Mouse (Mus musculus) gastrocnemius, adult 8-10 months (tissue): ENCODE measurements at regions not wholly inside any gene's neighbourhood (a gene's known extent, or its start where the extent isn't known, plus 50 kb on each side); places are given as distances from the start of the nearest gene placed in this dataset.

Experiments used
- DNase-seq, 2 experiments: peaks; one replicate each; pipeline ENCODE4 v3.0.0; 2022; ENCODE audit warnings: low spot score in 2 of 2

DNA sequence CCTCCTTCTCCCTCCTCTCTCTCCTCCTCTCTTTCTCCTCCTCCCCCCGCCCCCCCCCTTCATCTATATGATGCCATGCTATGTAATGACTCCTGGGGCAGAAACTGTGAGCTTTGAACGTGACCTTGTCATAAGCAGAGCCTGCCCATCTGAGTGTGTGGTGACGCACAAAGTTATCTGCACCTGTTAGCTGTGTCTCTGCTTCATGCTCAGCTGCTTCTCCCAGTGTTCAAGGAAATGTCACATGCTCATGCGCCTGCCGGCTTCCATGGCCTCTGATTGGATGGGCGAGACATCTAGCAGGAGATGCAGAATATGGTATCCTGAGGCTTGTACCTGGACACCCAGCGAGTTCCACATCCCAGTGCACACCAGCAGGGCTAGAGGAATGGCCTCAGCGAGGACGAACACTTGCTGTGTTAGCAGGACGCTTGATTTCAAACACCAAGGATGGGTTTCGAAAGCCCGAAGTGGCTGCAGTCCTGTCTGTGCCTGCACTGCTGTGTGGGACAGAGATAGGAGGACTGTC, 240.6 kb downstream of the 1500009L16Rik start:
- DNase-seq = no peak

DNA sequence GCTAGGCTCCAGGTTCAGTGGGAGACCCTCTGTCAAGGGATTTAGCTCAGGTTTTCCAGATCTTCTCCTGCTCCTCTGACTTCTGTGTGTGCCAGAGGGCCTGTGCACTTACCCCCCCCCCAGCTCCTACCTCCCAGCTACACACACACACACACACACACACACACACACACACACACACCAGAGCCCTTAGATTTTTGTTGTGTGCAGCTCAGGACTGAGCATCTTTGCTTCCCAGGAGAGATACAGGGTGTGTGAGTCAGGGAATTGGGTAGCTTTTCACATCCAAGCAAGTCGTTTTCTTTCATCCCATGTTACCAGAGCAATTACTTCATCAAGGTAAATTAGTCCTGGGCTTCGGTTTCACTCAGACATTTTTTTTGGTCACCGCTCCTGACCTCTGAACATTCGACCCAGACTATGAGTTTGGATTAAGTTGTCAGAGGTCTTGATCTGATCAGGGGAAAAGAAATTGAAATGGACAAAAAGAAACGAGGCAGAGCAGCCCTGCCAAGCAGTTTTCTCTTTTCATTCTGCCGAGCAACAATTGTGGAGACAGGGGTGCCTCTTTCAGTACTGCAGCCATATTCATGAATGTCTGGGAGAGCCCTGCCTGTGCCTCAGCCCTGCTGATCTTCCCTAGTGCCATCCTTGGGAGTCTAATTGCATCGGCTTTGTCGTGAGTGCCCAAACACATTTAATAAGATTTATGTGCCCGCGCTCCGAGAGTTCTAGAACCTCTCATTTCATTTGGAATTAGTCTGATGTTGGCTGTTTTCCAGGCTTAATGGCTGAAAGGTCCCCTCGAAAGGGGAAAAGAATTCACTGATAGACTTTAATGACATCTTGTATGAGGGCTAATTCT, 241.3 kb downstream of the 1500009L16Rik start:
- DNase-seq = no peak

DNA sequence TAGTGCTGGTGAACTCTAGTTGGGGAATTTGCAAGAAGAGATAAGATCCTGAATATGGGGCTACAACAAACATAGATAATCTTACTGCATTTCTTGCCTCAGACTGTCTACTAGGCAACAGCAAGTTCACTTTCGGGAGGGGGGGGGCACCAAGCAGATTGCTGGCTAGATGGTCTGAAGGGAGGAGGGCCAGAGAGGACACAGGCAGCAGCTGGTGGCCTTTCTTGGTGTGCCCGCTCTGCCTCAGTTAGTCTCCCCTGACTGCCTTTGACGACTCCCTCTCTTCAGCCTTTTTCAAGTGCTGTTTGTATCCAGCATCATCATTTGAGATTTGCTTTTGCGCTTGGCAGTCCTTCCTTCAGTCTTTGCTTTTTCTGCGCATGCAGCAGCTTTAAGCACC, 242.2 kb downstream of the 1500009L16Rik start:
- no peak for DNase-seq

DNA sequence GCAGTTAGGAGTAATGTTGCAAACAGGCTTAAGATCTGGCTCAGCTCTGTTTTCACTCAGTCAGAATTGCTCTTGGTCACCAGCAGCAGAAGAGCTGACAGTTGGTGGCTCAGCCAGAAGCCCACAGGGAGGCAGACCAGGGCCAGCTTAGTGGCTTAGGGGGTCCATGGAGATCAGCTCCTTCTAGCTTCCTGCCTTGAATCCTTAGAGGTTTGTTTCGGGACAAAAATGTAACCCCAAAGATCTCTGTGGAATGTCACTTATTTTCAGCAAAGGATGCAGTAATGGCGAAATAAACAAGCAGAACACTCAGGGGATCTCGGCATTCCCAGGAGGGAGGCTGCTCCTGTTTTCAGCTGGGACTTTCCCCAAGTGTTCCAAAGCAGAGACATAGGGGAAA, 247.8 kb downstream of the 1500009L16Rik start:
- DNase-seq = no peak

DNA sequence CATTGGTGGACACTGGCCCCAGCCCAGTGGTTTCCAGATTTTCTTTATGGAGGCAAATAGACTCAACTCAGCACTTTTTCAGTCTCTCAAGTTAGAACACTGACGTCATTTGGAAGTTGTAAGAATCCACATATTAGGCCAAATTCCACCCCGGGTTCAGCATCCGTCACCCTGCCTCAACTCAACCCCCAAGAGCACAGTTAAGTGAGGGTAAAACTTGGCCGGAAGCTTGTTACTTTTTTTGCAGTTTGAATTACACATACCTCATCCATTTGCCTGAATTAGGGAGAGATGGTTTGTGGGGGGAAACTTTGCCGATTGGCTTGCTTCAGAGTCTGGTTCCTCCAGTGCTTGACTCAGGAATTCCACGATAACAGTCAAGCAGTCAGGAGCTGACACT, 251.9 kb downstream of the 1500009L16Rik start:
- no peak for DNase-seq

DNA sequence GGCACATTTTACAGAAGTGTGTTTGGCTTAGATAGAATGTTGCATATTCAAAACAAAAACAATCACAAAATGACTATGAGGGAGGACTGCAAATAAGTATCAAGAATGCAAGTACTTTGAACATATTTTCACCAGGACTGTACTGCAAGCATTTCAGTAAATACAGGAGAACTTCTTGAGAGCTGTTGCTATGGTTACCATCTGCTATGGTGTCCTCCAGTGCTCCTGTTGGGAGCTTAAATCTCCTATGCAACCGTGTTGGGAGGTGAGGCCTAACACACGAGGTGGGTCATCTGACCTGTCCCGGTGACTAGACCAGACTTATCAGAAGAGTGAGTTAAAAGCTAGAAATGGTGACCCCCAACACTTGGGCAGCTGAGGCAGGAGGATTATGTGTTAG, 253.9 kb downstream of the 1500009L16Rik start:
- DNase-seq = no peak

DNA sequence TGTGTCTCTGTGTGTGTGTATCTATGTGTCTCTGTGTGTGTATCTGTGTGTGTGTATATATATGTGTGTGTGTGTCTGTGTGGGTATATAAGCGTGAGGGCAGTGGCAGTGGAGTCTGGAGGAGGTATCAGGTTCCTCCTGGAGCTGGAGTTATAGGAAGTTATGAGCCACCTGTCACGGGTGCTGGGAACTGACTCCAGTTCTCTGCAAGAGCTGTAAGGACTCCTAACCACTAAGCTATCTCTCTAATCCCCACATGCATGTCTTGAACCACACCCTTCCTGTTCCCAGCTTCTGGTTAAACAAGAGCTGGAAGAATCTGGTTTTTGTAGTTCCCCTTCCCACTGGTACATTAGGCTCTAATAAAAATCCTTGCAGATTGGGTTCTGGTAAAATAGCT, 257.3 kb downstream of the 1500009L16Rik start:
- DNase-seq = no peak

DNA sequence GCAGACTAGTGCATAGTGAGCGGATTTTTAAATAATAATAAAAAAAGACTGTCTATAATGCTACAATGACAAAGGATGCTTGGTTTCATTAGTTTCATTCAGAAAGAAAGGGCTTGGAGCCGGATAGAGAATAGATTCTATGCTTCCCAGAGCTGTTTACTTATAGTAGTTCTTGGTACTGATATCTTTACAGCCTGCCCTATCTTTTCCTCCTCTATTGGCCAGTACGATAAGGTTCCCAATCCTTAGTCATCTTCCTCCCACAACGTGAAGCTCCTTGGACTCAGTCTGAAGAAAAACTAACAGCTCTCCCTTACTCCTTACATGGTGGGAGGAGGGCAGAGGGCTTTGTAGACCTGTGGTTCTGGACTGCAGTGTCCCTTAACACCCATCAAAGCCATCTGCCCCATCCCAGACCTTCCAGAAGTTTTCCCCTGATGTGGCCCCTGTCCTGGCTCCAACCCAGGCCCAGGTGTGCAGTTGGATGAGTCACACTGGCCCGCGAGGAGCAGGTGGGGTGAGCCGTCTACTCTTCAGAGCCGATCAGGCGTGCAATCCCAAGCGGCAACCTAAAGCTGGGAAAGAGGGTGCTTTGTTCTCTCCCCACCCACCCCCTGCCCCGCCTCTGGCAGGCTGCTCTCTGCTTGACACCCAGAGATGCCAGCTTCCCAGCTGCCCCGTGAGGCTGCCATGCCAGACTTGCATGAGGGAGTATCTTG, 262.2 kb downstream of the 1500009L16Rik start:
- no peak for DNase-seq

DNA sequence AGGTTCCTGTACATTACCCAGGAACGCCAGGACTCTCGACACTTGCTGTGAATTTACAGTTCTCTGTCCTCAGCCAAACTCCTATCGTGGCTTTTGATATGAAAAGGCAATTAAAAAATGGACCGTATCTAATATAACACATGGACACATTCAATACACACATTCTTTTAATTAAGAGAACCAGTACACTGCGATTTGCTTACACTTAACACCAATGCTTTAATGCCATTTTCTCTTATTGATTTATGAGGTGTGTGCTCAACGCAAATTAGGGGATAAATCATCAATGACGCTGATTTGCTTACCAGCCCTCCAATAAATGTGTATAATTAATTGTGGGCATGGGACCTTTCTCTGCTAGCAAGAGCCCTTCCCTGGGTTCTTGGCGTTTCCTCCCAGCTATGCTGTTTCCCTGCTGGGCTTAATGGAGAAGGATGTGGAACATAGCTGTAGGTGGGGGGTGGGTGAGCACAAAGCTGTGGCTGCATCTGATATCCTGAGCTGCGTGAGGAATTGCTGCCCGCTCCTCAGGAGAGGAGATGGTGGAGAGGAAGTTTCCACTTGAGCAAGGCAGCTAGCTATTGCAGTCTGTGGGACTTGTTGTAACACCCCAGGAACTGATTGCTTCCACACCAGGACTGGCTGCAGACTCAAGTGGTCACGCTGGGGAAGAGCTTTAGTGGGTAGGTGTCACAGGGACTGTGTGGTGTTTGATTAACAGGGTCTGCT, 270.1 kb downstream of the 1500009L16Rik start:
- no peak for DNase-seq

DNA sequence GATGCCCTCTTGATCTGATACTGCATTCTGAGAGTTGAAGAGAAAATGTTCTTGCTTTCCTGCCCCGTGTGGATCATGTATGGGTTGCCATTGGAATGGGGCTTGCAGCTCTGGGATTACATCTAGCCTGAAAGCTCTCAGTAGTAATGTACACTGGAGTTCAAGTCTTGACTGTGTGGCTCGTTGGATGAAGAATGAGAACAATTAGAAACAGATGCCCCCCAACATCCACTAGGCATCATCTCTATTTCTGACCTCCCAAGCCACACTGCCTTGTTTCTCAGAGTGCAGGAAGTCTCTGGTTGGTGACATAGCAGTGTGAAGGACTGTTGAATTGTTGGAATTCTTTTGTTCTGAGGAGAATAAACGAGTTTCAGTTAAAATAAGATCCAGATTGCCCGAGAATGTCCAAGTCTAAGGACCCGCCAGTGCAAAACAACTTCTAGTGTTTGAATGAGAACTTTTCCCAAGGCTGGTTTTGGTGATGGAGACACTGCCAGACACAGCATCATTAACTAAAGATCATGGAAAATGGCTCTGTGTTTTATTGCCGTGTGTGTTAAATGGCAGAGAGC, 272.4 kb downstream of the 1500009L16Rik start:
- no peak for DNase-seq

DNA sequence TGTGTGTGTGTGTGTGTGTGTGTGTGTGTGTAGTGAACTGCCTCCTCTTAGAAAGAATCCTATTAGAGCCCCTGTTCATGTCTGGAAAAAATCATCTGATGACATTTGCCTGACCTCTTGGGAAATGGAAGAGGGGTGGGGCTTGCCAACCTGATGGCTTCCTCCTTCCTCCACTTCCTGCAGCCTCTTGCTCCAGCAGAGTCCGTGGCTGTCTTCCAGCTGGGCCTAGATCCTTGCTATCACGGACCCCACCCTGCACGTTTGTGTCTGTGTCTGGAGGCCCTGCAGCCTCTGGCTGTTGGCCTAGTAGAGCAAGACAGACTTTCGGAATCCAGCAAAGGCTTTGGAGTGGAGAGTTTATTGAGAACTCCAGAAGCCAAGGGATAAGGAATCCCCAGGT, 273.2 kb downstream of the 1500009L16Rik start:
- DNase-seq = peak; percentile 57 to 70

DNA sequence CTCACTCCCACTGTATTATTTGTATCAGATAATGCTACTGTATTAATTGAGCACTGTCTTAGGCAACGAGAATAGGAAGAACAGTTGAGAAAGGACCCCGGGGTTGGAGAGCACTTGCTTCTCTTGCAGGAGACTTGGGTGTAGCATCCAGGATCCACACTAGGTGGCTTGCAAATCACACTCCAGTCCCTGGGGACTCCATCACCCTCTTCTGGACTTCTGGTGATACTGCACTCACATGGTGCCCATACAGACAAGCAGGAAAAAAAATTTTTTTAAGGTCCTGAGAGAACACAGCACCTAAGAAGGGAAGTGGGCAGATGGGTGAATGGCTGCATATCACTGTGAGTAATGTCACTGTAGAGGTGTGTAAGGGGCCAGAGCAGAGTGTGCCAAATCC, 273.8 kb downstream of the 1500009L16Rik start:
- no peak for DNase-seq

DNA sequence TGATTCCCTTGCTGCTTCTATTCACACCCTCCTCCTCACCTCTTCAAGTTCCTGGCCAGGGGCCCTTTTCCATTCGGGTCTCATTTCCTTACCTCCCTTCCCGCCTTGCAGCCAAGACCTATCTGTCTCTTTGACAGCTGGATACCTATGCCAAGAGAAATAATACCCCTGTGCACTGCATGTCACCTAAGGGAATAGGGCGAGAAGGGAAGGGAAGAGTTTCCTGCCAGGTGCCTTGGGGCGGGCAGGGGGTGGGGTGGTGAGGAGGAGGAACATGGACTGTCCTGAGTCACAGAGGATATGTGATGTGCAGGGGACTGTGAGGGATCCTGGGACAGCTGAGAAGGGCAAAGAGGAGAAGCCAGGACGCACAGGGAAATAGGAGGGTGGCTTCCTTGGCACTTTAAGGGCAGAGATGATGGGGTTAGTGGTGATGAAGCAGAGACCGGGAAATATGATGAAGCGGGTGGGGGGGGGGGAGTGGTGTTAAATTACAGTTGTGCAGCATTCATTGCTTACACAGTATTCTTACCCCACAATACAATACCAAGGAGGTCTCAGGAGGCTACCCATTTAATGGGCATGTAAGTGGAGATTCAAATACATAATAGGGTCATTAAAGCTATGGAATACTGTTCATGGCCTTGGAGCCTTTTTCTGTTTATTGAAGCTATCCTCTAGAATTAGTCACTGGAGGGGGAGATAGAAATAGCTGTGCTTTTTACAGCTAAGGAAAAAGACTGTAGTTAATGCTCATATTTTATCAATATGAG, 278.0 kb downstream of the 1500009L16Rik start:
- peak in 1 of 2 experiments; percentile 17 for DNase-seq

DNA sequence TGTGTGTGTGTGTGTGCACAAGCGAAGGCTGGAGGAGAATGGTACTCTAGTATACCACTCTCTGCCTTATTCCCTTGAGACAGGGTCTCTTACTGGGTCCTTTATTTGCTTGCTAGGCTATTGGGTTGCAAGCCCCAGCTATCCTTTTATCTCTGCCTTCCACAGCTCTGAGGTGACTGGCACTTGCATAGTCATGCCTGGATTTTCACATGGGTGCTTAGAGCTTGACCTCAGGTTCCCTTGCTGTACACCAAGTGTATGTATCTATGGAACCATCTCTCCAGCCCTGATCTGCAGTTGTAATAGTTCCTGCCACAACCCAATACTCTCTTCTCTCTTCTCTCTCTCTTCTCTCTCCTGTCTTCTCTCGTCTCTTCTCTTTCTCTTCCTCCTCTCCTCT, 280.1 kb downstream of the 1500009L16Rik start:
- no peak for DNase-seq

DNA sequence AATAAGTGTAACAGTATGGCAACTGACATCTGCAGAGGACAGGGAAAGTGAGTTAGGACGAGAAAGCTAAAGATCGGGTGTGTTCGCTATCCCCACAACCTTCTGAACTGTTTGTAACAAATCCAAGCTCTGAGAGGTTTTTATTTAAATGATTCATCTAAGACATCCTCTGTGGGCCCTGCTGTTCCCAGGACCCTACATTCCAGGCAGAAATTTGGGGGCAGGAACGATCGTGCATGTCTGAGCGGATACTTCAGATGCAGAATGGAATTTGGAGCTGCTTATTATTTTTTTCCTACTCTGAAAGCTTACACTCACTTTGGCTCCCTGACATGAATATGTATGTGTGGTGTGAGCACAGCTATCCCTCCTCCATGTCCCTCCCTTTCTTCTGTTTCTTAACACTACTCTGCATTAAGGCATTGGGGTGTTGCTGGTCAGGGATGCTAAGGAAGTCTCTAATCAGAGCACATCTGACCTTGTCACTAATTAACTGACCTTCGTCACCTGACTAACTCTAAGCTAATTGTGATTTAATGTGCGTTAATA, 281.0 kb downstream of the 1500009L16Rik start:
- no peak for DNase-seq

DNA sequence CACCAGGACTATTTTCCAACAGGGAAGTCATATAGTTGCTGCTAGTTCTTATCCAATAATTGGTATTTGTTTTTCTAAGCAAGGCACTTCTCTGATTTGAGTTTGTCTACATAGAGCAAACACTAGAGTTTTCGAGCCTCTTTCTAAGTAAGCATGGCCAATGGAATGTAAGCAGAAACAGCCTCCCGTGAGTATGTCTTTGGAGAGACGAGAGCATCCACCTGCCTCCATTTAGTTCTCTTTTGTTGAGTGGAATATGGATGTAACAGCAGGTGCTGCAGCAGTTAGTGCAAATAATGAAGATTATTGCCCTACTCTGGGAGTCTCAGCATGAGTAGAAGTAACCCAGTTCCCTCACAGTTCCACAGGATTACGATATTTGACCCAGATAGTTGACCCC, 286.3 kb downstream of the 1500009L16Rik start:
- no peak for DNase-seq

DNA sequence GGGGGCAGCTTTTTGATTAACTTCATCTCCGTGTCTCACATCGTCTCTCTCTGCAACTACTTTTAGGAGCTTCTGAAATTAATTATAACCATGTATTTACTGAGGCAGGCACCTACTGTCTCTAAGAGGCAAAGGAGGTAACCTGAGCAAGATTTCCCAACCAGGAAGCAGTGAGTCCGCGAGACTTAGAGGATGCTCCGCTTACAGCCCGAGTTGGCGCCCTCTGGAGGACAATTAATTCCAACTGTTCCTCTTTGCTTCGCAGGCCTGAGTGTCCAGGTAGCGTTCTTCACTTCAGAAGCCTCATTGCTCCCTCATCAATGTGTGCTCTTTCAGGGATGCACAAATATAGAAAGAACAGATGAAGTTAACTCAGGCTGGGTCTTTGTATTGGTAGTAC, 296.7 kb downstream of the 1500009L16Rik start:
- DNase-seq = peak in 1 of 2 experiments; percentile 22

DNA sequence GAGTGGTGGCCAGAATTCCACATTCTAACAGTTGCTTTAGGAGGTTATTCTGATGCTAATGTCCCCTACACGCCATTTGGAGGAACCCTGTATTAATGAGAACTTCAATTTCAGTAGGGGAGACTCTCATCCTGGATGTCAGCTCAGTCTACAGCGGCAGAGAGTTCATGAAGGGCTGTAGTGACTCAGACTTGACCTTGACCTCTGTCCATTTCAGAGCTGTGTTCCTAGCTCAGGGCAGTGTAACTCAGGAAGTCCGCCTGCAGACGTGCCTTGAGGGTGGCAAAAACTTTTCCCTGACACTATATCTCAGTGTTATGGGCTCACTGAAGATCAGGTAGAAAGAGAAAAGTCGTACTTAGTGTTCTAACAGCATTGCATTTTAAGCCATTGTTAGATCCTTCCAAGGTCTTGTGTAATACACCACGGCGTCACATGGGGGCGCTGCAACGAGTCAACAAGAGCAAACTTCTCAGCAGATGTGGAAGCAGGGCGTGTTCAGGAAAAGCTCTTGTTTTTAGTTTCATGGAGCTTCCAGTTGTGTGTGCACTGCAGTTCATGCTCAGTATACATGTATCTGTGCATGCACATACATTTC, 297.5 kb downstream of the 1500009L16Rik start:
- peak; percentile 49 to 50 for DNase-seq

DNA sequence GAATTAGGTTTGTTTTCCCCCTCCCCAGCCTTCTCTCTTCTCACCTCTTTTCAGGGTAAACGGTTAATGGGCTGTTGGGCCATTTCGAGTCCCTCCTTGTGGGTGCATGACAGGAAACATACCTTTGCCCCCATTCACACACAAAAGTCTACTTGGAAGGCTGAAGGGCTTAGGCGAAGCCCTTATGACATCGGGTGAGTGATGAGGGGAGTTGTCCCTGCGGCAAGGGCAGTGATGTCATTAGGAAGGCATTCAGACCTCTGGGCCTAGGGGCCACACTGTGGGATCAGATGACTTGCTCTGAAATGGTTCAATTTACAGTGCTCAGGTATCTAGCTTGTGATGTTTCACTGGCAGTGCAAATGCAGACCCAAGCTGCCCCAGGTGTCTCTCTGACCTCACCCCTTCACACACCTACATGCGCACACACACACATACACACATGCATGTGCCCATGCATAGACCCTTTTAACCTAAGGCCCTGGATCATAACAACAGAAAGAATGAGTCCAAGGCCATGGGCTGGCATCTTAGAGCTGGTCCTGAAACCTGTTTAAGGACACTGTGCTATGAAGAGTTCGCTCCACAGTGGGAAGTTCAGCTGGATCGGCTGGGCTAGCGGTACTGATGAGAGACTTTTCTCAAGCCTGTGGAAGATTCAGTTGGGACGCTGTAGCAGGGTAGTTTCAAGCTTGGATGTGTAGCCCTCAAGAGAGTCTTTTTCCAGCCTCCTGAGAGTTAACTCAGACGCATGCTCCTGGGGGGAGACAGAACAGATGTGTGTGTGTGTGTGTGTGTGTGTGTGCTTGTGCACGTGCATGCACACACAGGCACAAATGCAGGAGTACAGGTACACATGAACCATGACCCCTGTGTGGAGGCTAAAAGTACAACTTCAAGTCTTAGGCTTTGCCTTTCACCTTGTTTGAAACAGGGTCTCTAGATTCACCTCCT, 298.8 kb downstream of the 1500009L16Rik start:
- no peak for DNase-seq
